Mouse (Mus musculus): Measurements from ENCODE around the gene Kcne1. TPM values are rescaled to one million over a fixed set of nuclear protein-coding genes. Genes with fewer than 3 reads are reported as not detected.
A peak's percentile ranks its signal among the peaks of the same experiment; 100 is the strongest.

Gene Kcne1
- polyA plus RNA-seq, 1 experiment from 2014 or later: 64.5 TPM

DNA sequence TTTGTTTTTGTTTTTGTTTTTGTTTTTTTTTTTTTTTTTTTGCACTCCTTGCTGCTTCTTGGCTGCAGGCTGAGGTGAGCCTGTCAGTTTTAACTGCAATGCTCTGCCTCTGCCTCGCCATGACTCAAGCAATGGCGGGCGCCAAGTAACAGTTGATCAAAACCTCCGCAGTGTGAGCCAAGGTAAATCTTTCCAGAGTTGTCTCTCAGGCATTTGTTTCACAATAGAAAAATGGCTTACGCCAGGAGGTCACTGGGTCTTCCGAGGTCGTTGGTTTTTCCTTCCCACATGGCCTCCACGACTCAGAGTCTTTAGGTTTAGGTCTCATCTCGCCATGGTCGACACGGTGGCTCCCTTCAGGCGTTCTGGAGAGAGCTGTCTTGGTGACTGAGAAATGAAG lies 6.0 kb downstream of the Kcne1 start:
- Histone ChIP-seq H3K27ac (ENCODE audit: low read depth, low read length) (no peak overlapping the region), H3K27me3 (ENCODE audit: control insufficient read depth, insufficient read depth, low read length) (no peaks in the 10 kb centered on the region), H3K4me3 (ENCODE audit: low read depth, low read length) (no peak overlapping the region), H3K9me3 (replicated peaks; ENCODE audit: control insufficient read depth, low read length) (no peaks in the 10 kb centered on the region), H3K4me2 (no peak overlapping the region), H3K4me1 (ENCODE audit: control insufficient read depth, insufficient read depth, low read length) (peaks cover 26% of the 10 kb centered on the region), H3K9ac (ENCODE audit: low read depth, low read length) (no peak overlapping the region), H3K36me3 (ENCODE audit: control insufficient read depth, insufficient read depth, low read length) (no peaks in the 10 kb centered on the region)
- no peak for ATAC-seq (replicated peaks; ENCODE audit: insufficient number of reproducible peaks, low FRiP score, low TSS enrichment)
- WGBS (ENCODE audit: insufficient replicate concordance): 82% methylated on average over 12 of the region's 12 CpGs

DNA sequence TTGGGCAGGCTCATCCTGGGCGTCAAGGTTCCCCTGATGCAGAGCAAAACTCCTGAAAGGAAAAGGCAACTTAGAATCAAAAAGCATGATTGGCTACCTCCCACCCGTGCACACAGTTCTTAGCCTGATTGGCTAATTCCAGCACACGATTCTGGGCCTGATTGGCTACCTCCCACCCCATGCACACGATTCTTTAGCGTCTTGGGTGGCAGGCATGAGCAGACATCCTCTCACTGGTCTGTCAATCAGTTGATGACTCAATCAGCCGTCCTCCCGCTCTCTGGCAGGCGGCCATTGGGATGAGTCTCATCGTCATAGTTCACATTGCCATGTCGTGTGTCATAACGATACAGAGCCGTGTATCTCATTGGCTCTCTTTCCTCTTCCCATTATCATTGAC lies 10.3 kb downstream of the Kcne1 start:
- Histone ChIP-seq H3K9ac (ENCODE audit: low read depth, low read length) (no peak overlapping the region), H3K4me3 (ENCODE audit: low read depth, low read length) (no peak overlapping the region), H3K27ac (ENCODE audit: low read depth, low read length) (no peak overlapping the region), H3K9me3 (replicated peaks; ENCODE audit: control insufficient read depth, low read length) (no peaks in the 10 kb centered on the region), H3K4me2 (no peak overlapping the region), H3K36me3 (ENCODE audit: control insufficient read depth, insufficient read depth, low read length) (no peaks in the 10 kb centered on the region), H3K4me1 (ENCODE audit: control insufficient read depth, insufficient read depth, low read length) (peaks cover 19% of the 10 kb centered on the region), H3K27me3 (ENCODE audit: control insufficient read depth, insufficient read depth, low read length) (no peaks in the 10 kb centered on the region)
- 81% methylated on average over 12 of the region's 12 CpGs for WGBS (ENCODE audit: insufficient replicate concordance)
- no peak for ATAC-seq (replicated peaks; ENCODE audit: insufficient number of reproducible peaks, low FRiP score, low TSS enrichment)

DNA sequence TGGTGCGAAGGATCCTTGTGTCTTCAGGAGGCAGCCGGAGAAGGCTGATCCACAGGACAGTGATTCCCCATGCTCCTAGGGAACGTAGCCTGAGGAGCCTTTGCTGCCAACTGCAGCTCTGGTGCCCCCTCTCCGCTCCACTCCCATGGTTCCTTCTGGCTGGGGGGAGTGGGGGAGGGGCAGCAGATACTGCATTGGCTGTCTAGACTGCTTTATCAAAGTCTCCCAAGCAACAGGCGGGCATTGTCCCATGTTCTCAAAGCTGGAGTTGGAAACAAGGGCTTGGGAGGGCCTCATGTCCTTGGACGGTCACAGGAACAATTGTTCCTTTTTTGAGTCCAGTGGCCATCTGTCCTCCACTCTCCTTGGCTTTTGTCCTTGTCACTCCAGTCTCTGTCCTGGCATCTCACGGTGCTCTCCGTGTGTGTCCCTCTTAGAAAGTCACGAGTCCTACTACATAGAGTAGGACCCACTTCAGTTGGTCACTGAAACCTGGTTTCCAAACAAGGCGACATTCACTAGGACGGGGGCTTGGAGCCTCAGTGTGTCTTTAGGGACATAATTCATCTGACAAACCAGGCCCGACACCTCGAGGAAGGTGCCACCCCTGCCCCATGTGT lies 12.9 kb downstream of the Kcne1 start:
- ATAC-seq (replicated peaks; ENCODE audit: insufficient number of reproducible peaks, low FRiP score, low TSS enrichment): peak; percentile 62
- H3K27ac ChIP-seq (ENCODE audit: low read depth, low read length): peak overlapping the region; percentile 95
- H3K9me3 ChIP-seq (replicated peaks; ENCODE audit: control insufficient read depth, low read length): no peaks in the 10 kb centered on the region
- H3K36me3 ChIP-seq (ENCODE audit: control insufficient read depth, insufficient read depth, low read length): no peaks in the 10 kb centered on the region
- no peaks in the 10 kb centered on the region for H3K27me3 ChIP-seq (ENCODE audit: control insufficient read depth, insufficient read depth, low read length)
- no peak overlapping the region for H3K4me3 ChIP-seq (ENCODE audit: low read depth, low read length)
- peak overlapping the region; percentile 7; the same call in 1 of the 2 replicates for H3K4me2 ChIP-seq
- WGBS (ENCODE audit: insufficient replicate concordance): 50% methylated on average over 13 of the region's 13 CpGs
- peak overlapping the region; percentile 18; the same call in 1 of the 2 replicates for H3K9ac ChIP-seq (ENCODE audit: low read depth, low read length)
- H3K4me1 ChIP-seq (ENCODE audit: control insufficient read depth, insufficient read depth, low read length): peaks cover 22% of the 10 kb centered on the region

DNA sequence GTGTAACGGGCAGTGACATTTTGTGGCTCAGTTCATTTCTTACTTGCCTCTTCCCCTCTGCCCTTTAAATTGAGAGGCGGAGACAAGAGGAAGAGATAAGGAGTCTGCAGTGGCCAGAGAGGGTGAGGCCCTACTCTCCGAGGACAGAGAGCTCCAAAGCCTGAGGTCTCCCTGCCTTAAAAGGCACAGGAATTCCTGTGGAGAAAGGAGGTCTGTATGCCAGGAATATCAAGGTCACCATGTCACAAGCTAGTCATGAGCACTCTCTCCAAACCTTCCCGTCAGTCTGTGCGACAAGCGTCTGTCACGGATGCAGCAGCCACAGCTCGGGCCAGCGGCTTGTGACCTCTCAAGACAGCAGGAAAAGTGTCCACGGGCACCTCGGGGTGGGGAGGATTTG lies 14.1 kb downstream of the Kcne1 start:
- WGBS (ENCODE audit: insufficient replicate concordance): 19% methylated on average over 11 of the region's 11 CpGs
- Histone ChIP-seq H3K9ac (ENCODE audit: low read depth, low read length) (0 out of 2 replicates have a peak overlapping the region, but pooled peaks have one; percentile 36), H3K4me1 (ENCODE audit: control insufficient read depth, insufficient read depth, low read length) (peaks cover 32% of the 10 kb centered on the region), H3K9me3 (replicated peaks; ENCODE audit: control insufficient read depth, low read length) (no peaks in the 10 kb centered on the region), H3K27me3 (ENCODE audit: control insufficient read depth, insufficient read depth, low read length) (no peaks in the 10 kb centered on the region), H3K27ac (ENCODE audit: low read depth, low read length) (peak overlapping the region; percentile 95), H3K4me3 (ENCODE audit: low read depth, low read length) (no peak overlapping the region), H3K4me2 (peak overlapping the region; percentile 17; the same call in 1 of the 2 replicates), H3K36me3 (ENCODE audit: control insufficient read depth, insufficient read depth, low read length) (no peaks in the 10 kb centered on the region)
- peak; percentile 57 for ATAC-seq (replicated peaks; ENCODE audit: insufficient number of reproducible peaks, low FRiP score, low TSS enrichment)

DNA sequence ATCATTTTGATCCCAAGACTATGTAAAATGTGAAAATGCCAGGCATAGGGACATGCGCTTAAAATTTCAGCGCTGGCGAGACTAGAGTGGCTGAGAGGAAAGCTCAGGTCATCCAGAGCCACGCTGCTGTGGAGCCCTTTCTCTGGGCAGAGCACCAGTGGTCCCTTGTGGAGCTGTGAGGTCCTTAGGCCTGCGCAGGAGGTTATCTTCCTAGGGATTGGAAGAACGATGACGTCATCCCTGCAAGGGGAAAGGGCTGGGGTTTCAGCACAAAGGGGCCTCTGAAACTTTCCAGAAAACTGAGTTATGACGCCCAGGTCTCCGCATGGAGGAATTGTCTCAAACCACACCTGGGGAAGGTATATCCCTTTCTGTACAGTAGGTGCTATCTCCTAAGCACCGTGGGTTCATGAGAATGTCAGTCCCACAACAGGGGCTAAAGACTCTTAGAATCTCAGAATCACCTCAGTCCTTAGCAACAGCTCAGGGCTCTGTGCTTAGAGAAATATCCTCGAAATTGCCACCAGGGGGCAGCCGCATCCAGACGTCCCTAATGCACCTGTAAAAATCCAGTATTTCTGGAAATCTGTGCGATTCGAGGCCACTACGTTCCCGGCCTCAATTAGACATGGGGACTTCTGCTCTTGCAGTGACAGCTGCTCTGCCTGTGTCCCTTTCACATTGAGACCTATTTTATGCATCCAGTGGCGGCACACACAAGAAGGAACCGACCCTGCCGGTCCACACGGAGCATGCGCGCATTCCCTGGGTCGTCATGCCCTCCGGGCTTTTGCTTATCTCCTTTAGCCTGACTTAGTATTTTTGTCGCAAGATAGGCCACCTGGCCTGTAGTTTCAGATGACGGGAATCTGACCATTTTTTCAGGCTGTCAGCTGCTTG lies 18.4 kb downstream of the Kcne1 start:
- peak overlapping the region; percentile 58 for H3K4me2 ChIP-seq
- peak overlapping the region; percentile 18 for H3K4me3 ChIP-seq (ENCODE audit: low read depth, low read length)
- peak overlapping the region; percentile 39 for H3K9ac ChIP-seq (ENCODE audit: low read depth, low read length)
- peaks cover 34% of the 10 kb centered on the region for H3K4me1 ChIP-seq (ENCODE audit: control insufficient read depth, insufficient read depth, low read length)
- no peaks in the 10 kb centered on the region for H3K9me3 ChIP-seq (replicated peaks; ENCODE audit: control insufficient read depth, low read length)
- ATAC-seq (replicated peaks; ENCODE audit: insufficient number of reproducible peaks, low FRiP score, low TSS enrichment): peak; percentile 31; the same call in 1 of the 2 replicates
- H3K36me3 ChIP-seq (ENCODE audit: control insufficient read depth, insufficient read depth, low read length): no peaks in the 10 kb centered on the region
- no peaks in the 10 kb centered on the region for H3K27me3 ChIP-seq (ENCODE audit: control insufficient read depth, insufficient read depth, low read length)
- peak overlapping the region; percentile 88 for H3K27ac ChIP-seq (ENCODE audit: low read depth, low read length)
- 15% methylated on average over 27 of the region's 27 CpGs for WGBS (ENCODE audit: insufficient replicate concordance)

DNA sequence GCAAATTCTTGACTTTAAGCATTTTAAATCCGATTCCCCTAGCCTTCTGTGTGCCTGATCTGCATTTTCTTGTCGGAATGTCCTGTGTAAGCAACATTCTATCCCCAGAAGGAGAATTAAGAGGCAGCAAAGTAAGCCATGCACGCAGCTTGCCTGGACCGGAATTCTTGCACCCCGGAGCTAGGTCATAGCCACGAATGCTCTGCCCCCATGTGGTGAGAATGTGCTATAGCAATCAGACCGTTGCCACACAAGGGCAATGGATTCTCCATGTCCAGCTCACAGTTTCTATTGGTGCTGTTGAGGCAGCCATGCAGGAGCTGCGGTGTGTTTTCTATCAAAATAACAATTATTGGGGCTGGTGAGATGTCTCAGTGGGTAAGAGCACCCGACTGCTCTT lies 23.0 kb downstream of the Kcne1 start:
- WGBS (ENCODE audit: insufficient replicate concordance): 8% methylated on average over 9 of the region's 9 CpGs
- Histone ChIP-seq H3K9me3 (replicated peaks; ENCODE audit: control insufficient read depth, low read length) (no peaks in the 10 kb centered on the region), H3K9ac (ENCODE audit: low read depth, low read length) (no peak overlapping the region), H3K36me3 (ENCODE audit: control insufficient read depth, insufficient read depth, low read length) (no peaks in the 10 kb centered on the region), H3K4me3 (ENCODE audit: low read depth, low read length) (no peak overlapping the region), H3K4me2 (no peak overlapping the region), H3K27ac (ENCODE audit: low read depth, low read length) (no peak overlapping the region), H3K27me3 (ENCODE audit: control insufficient read depth, insufficient read depth, low read length) (no peaks in the 10 kb centered on the region), H3K4me1 (ENCODE audit: control insufficient read depth, insufficient read depth, low read length) (peaks cover 25% of the 10 kb centered on the region)
- ATAC-seq (replicated peaks; ENCODE audit: insufficient number of reproducible peaks, low FRiP score, low TSS enrichment): no peak

DNA sequence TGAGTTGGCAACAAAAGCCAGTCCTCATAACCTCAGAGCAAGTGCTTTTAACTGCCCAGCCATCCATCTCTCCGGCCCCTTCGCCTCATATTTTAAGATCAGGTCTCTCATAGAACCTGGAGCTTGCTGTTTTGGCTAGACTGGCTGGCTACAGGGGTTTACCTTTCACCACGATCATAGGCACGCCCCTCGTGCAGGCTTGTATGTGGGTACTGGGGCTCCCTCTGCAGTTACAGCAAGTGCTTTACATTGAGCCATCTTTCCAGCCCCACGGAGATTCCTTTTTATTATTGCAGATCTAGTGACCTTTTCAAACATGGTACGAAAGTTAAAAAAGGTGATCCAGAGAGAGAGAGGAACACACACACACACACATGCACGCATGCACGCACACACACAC lies 24.7 kb downstream of the Kcne1 start:
- H3K4me1 ChIP-seq (ENCODE audit: control insufficient read depth, insufficient read depth, low read length): peaks cover 14% of the 10 kb centered on the region
- no peaks in the 10 kb centered on the region for H3K27me3 ChIP-seq (ENCODE audit: control insufficient read depth, insufficient read depth, low read length)
- 56% methylated on average over 9 of the region's 9 CpGs for WGBS (ENCODE audit: insufficient replicate concordance)
- H3K4me2 ChIP-seq: no peak overlapping the region
- no peak for ATAC-seq (replicated peaks; ENCODE audit: insufficient number of reproducible peaks, low FRiP score, low TSS enrichment)
- no peak overlapping the region for H3K4me3 ChIP-seq (ENCODE audit: low read depth, low read length)
- no peak overlapping the region for H3K9ac ChIP-seq (ENCODE audit: low read depth, low read length)
- no peaks in the 10 kb centered on the region for H3K9me3 ChIP-seq (replicated peaks; ENCODE audit: control insufficient read depth, low read length)
- no peaks in the 10 kb centered on the region for H3K36me3 ChIP-seq (ENCODE audit: control insufficient read depth, insufficient read depth, low read length)
- H3K27ac ChIP-seq (ENCODE audit: low read depth, low read length): no peak overlapping the region

DNA sequence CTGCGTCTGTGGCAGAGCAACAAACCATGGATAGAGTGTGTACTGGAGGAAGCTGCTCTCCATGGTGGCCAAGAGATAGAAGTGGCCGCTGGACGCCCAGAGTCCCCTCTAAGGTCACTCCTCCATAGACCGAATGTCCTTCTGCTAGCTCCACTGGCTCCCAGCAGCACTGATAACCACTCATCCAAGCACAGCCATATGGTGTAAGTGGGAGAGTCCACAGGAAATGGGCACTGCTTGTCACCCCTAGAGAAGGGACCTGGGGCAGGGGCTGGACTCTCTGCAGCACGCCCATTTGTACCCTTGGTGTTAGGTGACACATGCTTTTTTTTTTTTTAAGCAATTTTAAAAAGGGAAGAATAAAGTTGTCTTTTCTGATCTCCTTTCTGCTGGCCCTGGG lies 28.3 kb downstream of the Kcne1 start:
- ATAC-seq (replicated peaks; ENCODE audit: insufficient number of reproducible peaks, low FRiP score, low TSS enrichment): no peak
- WGBS (ENCODE audit: insufficient replicate concordance): 32% methylated on average over 5 of the region's 5 CpGs
- H3K27ac ChIP-seq (ENCODE audit: low read depth, low read length): peak overlapping the region; percentile 65

More for the DNA sequence above, 28.3 kb downstream of the Kcne1 start:
- H3K9ac ChIP-seq (ENCODE audit: low read depth, low read length): no peak overlapping the region
- no peaks in the 10 kb centered on the region for H3K27me3 ChIP-seq (ENCODE audit: control insufficient read depth, insufficient read depth, low read length)
- no peak overlapping the region for H3K4me2 ChIP-seq
- no peak overlapping the region for H3K4me3 ChIP-seq (ENCODE audit: low read depth, low read length)
- H3K36me3 ChIP-seq (ENCODE audit: control insufficient read depth, insufficient read depth, low read length): no peaks in the 10 kb centered on the region
- H3K9me3 ChIP-seq (replicated peaks; ENCODE audit: control insufficient read depth, low read length): no peaks in the 10 kb centered on the region
- 0 out of 2 replicates have a peak, but pooled peaks cover 10% of the 10 kb centered on the region for H3K4me1 ChIP-seq (ENCODE audit: control insufficient read depth, insufficient read depth, low read length)

Data from heart, embryonic 11.5 days (tissue).